ENCODE assay signal across 1 mouse cellular context in the genomic region with DNA sequence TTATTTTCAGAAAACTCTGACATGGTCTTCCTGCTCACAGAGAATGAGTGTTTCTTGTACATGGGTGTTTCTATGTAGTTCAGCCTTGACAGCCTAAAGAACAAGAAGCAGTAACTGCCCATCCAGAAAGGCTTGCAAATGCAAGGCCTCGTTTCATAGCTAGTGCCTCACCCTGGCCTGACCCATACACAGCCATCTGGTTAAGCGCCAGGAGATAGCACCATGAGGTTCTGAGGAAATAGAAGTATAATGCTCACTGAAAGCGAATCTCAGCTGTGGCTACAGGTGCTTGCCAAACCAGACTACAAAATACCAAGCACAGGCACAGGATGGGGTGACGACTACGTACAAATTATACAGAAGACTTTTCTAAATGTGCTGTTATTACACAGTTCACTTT.
TF ChIP-seq lines count a peak whose summit lies in the region.

No protein-coding gene starts in this region.

TF ChIP-seq in CH12.LX, 34 proteins besides CTCF, POLR2A, EP300 and RAD21:
- TF ChIP-seq MYC (IDR thresholded peaks at IDR 0.05; ENCODE audit: low read depth, low read length) (0 out of 2 replicates have a peak, but pooled peaks have one; percentile 50), CHD1 (IDR thresholded peaks at IDR 0.05; ENCODE audit: low read depth, low read length) (no peak), JUND (conservative IDR thresholded peaks at IDR 0.05; ENCODE audit: low read depth, low read length) (no peak), MXI1 (IDR thresholded peaks at IDR 0.05; ENCODE audit: low read depth, low read length) (no peak), KAT2A (IDR thresholded peaks at IDR 0.05; ENCODE audit: insufficient replicate concordance, low read length) (no peak), USF2 (conservative IDR thresholded peaks at IDR 0.05; ENCODE audit: low read depth, low read length) (no peak), ZNF384 (IDR thresholded peaks at IDR 0.05; ENCODE audit: low read depth, low read length) (no peak), MAFK (IDR thresholded peaks at IDR 0.05; ENCODE audit: insufficient replicate concordance, low read length) (no peak), ETS1 (conservative IDR thresholded peaks at IDR 0.05; ENCODE audit: low read depth, low read length) (peak; percentile 38; the same call in 1 of the 2 replicates), MEF2A (IDR thresholded peaks at IDR 0.05; ENCODE audit: borderline replicate concordance, low read depth, low read length) (no peak), ZKSCAN1 (IDR thresholded peaks at IDR 0.05; ENCODE audit: borderline replicate concordance, low read depth, low read length) (no peak), PAX5 (IDR thresholded peaks at IDR 0.05; ENCODE audit: low read length) (no peak), E2F4 (IDR thresholded peaks at IDR 0.05; ENCODE audit: insufficient replicate concordance, low read depth, low read length) (no peak)
